Mouse (Mus musculus): ENCODE measurements around the gene Pex19.

Gene Pex19

DNA sequence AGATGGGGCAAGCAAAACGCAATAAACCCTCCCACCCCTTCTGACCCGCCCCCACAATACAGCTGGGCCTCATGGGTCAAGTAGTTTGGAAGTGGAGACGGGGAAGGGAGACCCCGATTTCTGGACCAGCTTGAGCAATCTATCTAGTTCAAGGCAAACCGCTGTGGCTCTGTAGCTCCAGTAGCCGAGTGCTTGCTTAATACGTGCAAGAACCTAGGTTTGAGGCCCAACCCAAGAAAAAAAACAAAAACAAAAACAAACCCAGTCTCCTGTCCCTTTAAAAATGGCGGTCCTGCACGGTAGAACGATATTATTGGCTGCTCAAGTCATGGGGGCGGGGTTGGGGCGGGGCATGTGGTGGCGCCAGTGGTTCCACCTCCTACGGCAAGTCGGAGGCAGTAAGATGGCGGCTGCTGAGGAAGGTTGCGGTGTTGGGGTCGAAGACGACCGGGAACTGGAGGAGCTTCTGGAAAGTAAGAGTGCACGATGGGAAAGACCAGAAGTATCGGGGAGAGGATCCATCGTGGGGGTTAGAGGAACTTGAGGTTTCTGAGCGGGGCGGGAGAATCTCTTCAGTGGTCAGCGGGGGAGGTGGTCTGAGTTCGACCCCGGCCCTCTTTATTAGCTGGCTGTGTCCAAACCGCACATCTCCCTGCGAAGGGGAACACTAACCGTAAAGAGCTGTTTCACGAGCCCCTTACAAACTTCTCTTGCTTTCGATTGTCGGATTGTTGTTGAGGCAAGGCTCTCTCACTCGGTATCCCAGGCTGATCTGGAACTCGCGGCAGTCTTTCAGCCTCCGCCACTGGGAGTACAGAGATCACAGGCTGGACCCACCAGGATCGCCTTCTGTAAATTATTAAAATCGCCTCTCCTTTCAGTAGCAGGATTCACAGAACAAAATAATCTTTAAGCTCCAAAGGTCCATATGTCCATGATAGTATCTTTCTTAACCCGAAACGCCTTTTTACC lies at the start of gene Pex19:
Pex19 (plus strand) TSS at position 380 of the 972 bp plus-strand sequence.
- DNase-seq: peak; percentile 83 to 84

DNA sequence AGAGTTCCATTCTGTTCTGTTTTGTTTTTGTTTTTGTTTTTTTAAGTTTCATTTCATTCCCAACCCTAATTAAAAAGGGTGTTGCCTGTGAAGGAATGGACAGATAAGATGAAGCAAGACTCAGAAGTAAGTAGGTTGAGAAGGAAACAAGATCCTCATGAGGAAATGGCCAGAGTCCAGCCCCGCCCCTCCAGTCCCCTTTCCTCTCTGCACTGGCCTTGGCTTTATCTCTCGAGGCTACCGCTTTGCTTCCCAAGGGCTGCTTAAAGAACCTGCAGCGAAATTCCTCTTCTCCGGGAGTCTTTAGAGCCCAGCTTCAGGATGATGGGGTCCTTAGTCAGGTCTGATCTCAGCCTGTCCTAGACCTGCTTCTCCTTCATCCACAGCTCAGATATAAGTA lies 48.6 kb upstream of the Pex19 start:
- DNase-seq: no peak

DNA sequence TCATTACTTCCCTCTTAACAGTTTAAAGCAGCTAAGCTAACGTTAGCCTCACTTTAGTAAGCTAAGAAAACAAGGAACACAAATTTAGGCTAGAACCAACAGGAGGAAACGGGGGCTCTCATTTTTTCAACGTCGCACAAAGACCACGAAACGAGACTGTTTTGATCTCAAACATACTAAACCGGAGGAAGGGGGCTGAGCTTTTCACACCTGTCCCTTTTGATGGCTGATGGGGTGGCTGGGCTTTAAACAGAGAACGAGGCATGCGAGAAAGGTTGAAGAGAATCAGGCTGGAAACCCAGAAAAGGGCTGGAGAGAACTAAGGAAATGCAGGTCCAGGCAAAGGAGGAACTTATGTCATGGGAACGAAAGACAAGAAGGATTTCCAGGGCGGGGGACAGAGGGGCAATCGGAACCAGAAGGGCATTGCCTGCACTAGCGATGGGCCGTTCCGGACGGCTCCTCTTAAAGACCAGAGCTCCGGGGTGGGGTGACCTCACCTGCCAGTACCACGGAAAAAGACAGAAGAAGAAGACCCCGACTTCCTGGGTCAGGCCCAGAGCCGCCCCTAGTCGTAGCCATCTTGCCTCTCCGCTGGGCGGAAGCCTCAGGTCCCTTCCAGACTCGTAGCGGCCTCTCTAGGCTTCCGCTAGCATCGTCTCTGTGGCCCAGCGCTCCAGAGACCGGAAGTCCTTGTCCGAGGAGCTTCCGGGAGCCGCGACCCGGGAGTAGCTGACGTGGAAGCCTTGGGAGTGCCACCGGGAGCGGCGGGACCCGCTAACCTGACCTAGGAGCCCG lies 44.3 kb upstream of the Pex19 start, which contains the start of the genes Copa and Ncstn:
Copa (plus strand) TSS at position 429 of the 798 bp plus-strand sequence.
Ncstn (minus strand) TSS at position 695 of the 798 bp plus-strand sequence.
- DNase-seq: peak; percentile 91 to 94

DNA sequence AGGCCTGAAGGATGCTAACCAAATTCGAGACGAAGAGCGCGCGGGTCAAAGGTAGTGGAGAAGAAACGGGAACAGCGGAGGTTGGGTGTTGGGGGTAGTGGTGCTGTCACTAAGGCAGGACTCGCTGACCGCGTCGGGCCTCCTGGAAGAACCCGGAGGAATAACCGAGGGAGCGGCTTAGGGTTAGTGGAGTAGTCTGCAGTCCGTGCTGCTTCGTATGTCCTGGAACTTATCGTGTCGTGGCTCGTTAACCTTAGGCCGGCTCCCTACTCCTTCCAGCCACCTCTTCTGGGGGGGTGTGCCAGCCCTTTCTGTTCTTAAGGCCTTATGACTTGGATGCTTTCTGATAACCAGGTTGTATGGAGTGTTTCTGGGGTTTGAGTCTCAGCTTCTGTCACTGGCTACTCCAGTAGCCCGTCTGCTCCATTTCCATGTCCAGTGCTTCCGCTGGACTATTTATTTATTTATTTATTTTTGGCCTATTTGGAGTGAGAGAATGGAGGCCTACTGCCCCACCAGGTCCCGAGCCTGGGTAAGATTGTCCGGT lies 43.6 kb upstream of the Pex19 start:
- no peak for DNase-seq

DNA sequence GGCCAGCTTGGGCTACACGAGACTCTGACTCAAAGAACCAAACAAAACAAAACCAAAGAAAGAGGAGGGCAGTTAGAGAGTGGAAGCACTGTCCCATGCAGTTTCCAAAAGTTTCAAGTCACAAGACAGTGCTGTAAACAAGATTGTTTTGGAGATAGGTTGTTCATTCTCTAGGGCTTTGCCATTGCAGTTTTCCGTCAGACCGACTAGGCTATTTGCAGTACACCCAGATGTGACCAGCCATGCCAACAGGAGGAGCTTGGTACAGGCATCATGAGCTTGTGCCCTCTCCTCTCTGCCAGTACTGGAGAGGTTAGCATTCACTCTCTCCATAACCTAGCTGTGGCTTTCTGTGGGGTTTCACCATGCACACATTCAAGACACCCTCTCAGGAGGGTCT lies 33.0 kb upstream of the Pex19 start:
- no peak for DNase-seq

DNA sequence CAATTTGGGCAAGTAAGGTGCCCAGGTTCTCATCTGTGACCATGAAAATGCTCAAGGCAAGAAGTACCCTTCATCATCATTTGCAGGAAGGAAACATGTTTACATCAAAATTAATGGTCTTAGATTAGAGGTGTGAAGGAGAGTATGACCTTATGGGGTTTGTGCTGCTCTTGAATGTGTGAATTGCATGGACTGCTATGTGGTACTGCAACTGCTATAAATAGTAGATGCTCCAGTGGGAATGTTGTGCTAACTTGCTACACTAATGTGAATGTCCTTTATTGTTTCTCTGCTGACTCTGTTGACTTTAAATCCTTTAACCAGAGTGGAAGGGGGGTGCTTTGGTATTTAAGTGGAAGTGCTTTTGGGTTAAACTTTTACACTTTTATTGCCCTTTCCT lies 32.3 kb upstream of the Pex19 start:
- DNase-seq: no peak

DNA sequence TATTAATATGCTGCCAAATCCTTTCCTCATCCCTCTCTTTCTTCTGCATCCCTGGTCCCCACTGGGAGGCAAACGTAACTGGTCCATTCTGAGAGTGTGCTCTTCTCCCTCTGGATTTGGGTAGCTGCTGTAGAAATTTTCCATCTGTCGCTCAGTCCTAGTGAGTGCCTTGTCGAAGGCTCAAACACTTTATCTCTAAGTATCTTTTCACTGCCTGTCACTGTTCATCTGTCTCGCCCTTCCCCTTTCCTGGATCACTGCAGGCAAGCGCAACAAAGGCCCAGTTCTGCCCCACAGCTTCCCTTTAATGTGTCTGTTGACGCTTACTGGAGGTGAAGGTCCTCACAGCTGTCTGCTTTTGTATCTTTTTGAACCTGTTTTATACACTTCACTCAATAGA lies 31.4 kb upstream of the Pex19 start:
- DNase-seq: no peak

DNA sequence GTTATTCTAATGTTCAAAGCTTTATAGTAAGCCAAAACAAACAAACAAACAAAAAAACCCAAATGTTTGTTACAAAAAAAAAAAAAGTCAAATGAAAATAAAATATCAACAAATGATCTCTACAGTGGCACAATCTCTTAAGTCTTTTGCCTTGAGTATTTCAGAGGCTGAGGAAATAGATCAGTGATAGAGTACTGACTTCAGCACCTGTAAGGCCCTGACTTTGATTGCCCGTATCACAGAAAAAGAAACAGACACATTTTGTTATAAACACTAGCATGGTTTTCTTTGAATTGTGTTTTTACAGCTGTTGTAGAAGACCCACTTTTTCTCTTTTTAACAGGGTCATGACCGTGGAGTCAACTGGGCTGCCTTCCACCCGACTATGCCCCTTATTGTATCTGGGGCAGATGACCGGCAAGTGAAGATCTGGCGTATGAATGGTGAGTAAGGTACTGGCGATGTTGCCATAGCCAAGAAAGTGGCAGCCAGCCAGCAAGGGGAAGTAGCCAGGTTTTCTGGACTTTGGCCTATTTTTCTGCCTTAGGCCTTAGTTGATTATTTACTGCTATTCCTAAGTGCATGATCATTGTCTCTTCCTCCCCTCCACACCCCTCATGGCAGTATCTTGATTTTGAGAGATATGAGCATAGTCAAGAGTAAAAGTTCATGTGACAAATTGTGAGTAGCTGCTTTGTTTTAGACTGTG lies 27.1 kb upstream of the Pex19 start:
- peak; percentile 54 to 60 for DNase-seq

DNA sequence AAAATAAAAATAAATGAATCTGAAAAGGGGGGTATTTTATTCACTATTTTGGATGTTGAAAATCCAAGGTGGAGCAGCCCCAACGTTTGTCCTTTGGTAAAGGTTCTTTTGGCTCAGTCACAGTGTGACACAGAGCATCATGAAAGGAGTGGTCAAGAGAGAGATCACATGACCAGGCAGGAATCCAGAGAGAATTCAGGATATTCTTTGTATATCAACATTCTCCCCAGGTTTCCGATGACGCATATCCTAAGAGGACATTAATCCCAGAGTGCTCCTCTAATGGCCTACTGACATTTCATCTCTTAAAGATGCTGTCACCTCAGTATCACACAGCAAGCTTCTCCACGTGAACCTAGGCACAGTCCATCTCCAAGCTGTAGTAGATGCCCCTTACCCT lies 22.9 kb upstream of the Pex19 start:
- no peak for DNase-seq

DNA sequence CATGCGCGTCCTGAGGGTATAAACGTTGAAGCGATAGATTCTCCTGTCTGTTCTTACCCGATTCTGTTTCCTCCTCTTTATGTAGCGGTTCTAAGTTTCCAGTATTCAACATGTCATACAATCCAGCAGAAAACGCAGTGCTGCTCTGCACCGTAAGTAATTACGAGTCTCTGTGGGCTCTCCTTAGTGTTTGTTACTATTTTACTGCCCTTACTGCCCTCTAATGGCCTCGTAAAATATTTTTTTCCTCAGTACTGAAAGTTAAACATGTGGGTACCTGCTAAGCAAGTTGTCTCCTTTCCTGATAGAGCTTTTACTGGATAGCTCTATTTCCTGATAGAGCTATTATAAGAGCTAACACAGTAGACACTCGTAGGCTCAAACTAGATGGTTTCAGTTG lies 21.5 kb upstream of the Pex19 start:
- DNase-seq: no peak

DNA sequence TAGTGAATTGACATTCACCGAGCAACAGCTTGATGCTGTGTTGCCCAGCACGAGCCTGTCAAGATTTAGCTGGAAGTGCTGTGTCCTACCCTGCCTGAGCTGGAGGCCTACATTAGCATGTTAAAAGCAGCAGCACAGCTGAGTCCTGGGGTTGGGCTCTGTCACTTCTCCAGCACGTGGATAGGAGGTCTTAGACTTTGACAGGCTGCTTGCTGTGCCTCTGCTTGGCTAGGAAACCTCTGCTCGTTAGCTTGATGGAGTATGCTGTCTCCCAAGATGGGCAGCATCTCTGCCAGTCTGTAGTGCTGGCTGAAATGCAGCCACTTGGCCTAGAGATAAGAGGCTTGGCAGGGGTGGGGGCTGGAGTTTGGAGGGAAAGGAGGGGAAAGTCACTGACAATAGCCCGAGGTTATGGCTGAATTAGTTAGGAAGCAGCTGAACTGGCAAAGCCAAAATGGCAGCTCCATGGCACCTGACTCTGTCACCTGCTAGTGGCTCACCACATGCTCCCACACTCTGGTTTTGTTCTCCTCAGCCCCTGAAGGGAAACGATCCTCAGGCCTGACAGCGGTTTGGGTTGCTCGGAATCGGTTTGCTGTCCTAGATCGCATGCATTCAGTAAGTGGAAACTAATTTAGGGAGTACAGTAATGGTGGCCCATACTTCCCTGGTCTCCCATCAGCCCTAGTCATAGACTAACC lies 18.6 kb upstream of the Pex19 start:
- DNase-seq: no peak

DNA sequence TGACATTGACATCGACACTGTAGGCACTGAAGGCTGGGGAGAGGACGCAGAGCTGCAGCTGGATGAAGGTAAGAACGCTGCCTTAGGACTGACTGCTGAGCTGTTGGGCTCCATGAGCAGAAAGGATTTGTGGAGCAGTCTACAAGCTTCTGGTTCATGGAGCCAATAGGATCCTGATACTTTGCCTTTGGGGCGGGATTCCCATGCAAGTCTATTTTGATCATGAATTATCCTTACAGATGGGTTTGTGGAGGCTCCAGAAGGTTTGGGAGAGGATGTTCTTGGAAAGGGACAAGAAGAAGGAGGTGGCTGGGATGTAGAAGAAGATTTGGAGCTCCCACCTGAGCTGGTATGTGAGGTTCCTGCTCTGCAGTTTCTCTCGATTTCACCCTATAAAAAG lies 9.6 kb upstream of the Pex19 start:
- no peak for DNase-seq

DNA sequence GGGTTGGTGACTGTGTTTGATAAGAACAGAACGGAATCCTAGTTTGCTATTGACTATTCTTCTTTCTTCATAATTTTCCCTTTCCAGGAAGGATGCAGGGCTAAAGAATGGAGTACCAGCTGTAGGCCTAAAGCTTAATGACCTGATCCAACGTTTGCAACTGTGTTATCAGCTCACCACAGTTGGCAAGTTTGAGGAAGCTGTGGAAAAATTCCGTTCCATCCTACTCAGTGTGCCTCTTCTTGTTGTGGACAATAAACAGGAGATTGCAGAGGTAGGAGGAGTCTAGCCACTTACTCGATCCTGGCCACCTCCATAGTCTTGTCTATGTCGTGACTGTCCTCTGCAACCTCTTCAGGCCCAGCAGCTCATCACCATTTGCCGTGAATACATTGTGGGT lies 7.5 kb upstream of the Pex19 start:
- no peak for DNase-seq

DNA sequence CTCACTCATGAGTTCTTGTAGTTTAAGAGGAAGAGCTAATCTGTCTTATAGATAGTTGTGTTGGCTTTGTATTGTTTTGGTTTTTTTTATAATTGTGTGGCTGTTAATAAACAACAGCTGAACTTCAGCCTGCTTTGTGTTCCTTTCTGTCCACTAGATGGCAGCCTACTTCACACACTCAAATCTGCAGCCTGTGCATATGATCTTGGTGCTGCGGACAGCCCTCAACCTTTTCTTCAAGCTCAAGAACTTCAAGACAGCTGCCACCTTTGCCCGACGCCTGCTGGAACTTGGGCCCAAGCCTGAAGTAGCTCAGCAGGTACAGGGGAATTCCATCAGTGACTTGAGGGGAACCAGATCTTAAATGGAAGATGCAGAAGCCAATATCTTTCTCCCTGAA lies 6.8 kb upstream of the Pex19 start:
- peak; percentile 35 to 46 for DNase-seq

DNA sequence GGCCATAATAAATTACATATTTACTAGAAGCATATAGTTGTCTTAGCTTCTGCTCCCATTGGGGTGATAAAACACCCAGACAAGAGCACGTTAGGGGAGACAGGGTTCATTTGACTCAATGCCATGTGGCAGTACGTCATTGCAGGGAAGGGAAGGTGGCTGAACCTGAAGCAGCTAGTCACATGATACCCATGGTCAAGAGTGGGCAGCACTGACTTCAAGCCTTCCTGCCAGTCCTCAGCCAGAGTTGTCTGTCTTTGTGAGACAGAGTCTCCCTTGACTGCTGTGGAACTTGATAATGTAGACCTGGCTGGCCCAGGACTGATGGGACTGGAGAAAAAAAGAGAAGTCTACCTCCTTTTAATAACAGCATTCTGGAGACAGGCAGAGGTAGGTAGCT lies 3.9 kb upstream of the Pex19 start:
- DNase-seq: no peak

DNA sequence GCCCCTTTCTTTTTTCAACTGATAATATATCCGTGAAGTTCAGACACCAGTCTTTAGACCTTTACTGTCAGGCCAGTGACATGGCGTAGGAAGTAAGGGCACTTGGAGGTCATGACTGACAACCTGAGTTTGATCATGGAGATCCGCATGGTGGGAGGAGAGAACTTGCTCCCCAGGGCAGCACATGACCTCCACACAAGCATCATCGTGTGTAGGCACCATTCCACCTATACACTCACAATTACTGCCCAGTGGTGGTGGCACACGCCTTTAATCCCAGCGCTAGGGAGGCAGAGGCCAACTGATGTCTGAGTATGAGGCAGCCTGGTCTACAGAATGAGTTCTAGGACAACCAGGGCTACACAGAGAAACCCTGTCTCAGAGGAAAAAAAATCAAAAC lies 2.0 kb upstream of the Pex19 start:
- no peak for DNase-seq

DNA sequence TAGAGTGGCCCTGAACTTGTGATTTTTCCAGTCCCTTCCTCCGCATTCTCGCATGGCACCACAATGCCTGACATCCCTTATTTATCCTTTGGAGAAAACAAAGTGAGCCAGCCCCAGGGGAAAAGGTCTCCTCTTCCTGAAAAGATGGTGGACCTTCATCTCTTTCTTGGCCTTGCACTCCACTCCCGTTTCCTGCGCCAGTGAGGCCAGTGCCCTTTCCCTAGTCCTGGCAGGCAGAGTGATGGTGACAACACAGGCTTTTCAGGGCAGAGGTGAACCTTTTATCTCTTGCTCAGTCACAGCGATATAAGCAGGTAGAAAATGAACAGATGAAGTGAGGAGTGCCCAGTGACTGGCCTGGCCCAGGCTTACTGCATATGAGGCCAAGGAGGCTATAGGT lies 932 bp downstream of the Pex19 start:
- DNase-seq: no peak

DNA sequence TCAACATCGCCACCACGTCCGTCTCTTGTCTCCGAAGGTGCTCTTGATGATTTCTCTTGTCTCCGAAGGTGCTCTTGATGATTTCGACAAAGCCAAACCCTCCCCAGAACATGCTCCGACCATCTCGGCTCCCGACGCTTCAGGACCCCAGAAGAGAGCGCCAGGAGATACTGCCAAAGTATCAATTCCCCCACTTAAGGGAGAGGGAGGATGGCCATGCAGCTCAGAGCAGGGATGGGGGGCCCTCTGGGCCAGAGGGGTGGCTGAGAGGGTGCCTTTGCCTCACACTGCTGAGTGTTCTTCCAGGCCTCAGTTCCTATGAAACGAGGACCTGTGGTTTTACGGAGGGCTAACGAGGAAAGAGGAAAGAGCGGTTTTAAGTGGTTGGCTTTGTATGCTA lies 2.0 kb downstream of the Pex19 start:
- no peak for DNase-seq

DNA sequence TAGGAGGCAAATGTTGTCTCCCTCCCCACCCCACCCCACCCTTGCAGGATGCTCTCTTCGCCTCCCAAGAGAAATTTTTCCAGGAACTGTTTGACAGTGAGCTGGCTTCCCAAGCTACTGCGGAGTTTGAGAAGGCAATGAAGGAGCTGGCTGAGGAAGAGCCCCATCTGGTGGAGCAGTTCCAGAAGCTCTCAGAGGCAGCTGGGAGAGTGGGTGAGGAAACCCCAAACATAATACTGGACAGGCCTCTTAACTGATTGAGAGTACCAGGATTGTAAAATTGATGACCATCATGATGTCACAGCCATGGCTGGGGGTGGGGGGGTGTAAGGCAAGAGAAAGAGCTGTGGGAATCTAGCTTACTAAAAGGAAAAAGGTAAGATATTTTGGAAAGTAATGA lies 2.6 kb downstream of the Pex19 start:
- DNase-seq: no peak

DNA sequence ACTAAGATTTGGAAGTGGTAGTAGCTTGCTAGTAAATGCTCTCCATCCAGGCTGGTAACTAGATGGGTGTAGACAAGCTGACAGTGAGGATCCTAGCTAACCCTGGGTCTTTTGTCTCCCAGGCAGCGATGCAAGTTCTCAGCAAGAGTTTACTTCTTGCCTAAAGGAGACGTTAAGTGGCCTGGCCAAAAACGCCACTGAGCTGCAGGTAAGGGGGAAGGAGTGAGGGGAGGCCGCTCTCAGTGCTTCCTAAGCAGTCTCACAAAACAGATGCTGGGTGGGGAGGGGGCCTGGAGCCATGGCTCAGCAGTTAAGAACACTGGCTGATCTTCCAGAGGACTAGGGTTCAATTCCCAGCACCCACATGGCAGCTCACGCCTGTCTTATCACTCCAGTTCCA lies 3.2 kb downstream of the Pex19 start:
- no peak for DNase-seq

DNA sequence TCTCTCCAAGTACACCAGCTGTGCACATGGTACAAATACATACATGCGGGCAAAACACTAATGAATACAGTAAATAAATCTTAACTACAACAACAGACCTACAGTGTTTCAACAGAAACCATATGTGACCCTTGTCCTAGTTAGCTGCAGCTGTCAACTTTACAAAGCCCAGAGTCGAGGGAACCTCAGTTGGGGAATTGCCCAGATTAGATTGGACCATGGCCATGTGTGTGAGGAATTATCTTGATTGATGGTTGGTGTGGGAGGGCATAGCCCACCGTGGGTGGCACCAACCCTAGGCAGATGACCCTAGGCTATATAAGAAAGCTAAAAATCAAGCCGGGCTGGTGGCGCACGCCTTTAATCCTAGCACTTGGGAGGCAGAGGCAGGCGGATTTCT lies 5.8 kb downstream of the Pex19 start:
- DNase-seq: no peak

DNA sequence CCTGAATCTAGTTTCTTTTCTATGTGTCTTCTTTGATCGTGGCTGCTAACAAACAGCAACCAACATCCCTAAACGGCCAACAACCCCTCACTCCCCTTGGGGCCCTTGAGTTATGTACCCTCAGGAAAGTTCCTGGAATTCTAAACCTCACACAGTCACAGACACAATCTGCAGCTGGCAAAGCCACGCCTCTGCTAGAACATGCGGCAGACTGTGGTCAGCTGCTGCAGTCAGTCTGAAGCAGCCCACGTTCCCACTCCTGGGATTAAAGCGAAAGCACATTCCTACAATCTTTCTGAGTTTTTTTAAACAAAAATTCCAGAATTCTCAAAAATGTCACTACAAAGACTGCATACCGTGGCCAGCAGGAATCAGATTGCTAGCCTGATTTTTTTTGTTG lies 7.0 kb downstream of the Pex19 start:
- DNase-seq: no peak
